Mouse (Mus musculus) urinary bladder, adult 18-20 months (tissue): ENCODE results near the gene Cul3.
"Not testable (repeated sequence)": the region's sequence is repeated elsewhere in the genome, so short reads cannot be mapped to it uniquely, and the experiment has no call there.

ENCODE experiments used
- DNase-seq, 2 experiments: peaks; one replicate each; pipeline ENCODE4 v3.0.0; 2022; ENCODE audit warnings: low spot score in 2 of 2, mixed read lengths in 2 of 2

Cul3 gene

DNA sequence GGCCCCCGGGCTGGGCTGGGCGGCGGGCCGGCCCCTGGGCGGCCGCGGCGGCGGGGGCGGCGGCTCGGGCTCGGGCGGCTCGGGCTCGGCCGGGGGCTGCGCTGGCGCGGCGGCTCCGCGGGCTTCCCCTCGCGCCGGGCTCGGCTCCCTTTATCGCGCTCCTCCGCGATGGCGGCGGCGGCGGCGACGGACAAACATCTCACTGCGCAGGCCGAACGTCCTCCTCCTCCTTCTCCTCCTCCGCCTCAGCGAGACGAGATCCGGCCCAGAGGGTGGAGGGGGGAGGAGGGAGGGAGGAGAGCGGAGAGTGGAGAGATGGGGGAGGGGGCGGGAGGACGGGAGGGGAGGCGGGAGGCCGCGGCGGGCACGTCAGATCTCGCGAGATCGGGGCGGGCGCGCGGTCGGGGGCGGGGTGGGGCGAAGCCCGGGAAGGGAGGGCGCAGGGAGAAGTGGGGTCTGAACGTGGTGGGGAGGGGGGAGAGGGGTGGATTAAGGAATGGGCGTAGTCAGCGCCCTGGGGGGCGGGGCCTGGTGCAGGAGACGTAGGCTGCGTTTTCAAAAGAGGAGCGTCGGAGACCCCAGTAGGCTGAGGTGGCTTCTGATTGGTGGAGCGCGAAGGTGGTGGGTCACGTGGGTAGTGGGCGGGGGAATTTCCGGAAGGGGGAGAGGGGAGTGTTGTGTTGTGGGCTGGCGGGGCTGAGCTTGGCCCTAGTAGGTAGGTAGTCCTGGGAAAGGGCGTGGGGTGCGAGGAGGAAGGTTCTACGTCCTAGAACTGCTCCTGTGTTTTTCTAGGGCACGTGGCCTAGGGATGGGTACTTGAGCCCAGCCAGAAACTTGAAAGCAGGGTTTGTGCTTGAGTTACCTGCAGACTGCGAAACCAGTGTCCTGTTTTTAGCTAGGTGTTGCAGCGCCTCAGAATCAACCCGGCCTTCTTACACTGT, at the start of gene Cul3:
TSS of gene Cul3 (minus strand) at position 45 of the 941 bp plus-strand sequence.
- DNase-seq = peak; percentile 87 to 93

DNA sequence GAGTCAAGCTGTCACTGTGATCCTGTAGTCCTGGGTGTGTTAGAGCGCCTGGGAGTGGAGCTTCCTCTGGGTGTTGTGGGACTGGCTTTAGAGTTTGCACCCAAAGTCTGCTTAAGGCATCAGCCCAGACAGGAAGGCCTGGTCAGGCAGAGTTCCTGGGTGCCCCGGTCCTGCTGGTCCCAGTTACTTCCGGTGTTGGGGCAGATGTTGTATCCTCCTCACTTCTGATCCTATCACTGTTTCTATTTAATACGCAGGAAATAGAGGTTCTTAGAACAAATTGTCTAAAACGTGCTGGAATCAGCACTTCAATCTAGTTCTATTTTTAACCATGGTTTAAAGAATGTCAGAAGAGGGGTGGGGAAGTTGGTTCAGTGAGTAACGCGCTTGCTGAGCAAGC, 49.2 kb upstream of the Cul3 start:
- DNase-seq = no peak

DNA sequence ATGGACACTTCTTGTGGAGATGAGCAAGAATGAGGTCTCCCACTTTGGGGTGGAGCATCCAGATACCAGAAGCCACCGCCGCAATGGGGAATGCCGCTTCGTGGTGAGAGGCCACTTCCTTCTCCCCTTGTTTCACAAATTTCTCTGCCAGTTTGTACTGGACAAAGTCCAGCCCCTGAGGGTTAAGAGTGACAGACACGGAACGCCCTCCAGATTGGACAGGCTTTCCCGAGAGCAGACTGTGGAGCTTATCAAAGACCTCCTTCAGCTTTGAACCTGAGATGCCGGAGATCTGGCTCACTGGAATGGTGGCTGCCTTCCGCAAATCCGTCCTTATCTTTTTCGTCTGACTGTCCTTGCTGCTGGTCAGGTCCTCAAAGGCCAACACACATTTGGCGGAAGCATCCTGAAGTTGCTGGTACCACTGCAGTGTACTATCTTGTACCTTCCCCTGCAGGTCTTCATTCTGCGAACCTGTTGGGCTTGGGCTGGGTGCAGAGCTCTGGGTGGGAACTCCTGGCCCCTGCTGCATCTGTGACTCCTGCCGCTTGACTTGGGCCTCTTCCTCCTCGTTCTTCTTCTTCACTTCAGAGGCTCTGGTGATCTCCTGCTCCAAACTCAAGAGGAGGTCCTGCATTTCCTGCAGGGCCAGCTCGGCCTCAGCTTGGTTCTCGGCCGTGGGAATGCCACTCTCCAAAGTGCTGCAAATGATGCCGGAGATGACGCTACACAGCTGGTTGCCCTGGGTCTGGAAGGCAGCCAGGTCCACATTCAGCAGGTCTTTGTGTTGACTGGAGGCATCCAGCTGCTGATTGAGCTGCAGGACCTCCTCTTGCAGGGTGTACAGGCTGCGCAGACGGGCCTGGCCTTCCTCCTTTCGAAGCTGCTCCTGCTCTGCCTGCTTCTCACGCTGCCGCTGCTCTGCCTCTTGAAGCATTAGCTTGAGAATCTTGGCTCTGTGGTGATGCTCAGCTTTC, 43.6 kb upstream of the Cul3 start:
- no peak for DNase-seq

DNA sequence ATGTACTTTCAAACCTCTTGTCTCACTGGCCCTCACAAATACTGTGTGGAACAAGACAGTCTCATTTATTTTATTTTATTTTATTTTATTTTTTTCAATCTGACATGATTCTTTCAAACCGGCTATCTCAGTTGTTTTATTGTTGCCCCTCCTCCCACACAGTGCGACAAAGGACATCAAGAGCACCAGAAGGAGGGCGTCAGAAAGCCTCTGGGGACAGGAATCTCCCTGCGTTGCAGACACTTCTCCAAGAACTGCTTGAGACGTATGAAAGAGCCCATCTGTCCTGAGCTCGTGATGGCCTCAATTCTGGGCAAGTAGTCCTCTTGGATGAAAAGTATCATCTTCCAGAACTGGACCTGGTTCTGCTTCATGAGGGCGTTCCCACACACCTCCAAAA, 42.6 kb upstream of the Cul3 start:
- no peak for DNase-seq

DNA sequence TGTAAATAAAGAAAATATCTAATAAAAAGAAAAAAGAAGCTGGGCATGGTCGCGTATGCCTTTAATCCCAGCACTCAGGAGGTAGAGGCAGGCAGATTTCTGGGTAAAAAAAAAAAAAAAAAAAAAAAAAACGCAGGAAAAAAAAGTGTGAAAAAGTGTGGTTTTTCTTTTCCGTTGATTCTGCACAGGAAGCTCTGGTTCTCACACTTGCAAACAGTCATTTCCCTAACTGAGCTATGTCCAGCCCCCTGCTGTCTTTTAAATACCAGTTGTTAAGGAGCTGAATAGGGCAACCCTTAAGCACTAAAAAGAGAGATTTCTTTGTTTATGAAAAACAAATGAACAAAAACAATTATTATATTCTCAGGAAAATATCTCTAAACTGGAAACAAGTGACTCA, 41.0 kb upstream of the Cul3 start:
- no peak for DNase-seq

DNA sequence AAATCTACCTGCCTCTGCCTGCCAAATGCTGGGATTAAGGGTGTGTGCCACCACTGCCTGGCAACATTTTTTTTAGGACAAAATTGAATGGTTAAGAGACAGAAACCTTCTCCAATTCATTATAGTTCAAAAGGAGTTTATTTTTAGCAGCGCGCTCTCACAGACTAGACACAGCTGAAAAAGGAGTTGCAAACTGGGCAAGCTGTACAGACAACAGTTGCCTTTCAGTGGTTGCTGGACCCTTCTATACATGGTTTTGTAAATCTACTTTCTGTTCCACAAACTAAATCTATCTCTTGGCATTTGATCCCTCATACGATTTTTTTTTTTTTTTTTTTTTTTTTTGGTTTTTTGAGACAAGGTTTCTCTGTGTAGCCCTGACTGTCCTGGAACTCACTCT, 31.7 kb upstream of the Cul3 start:
- no peak for DNase-seq

DNA sequence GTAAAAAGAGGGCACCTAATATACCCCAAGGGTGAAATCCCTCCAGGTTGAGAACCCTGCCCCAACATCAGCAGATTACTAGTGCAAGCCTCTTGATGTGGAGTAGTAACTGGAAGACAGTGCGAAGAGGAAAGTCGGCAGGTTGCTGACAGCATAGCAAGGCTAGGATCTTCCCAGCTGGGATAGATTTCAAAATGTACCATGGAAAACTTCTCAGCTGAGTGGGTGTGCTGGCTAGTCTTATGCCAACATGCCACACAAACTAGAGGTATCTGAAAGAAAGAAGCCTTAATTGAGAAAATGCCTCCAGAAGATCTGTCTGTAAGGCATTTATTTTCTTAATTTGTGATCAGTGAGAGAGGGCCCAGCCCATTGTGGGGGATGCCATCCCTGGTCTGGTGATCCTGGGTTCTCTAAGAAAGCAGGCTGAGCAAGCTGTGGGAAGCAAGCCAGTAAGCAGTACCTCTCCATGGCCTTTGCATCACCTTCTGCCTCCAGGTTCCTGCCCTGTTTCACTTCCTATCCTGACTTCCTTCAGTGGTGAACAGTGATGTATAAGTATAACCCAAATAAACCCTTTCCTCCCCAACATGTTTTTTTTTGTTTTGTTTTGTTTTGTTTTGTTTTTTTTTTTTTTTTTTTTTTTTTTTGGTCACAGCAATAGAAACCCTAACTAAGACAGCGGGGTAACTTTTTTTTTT, 31.1 kb upstream of the Cul3 start:
- DNase-seq = no peak

DNA sequence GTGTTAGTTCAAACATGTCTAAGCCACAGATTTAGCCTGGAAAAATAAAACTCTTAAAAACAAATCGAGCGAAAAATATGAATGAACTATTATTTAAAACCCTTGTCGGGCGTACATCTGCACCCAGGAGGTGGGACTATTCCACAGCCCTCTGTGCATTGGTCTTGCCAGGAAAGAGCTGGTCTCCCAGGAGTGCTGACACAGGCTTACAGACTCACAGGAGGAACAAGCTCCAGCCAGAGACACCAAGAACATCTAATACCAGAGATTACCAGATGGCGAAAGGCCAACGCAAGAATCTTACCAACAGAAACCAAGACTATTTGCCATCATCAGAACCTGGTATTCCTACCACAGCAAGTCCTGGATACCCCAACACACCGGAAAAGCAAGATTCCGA, 23.2 kb upstream of the Cul3 start:
- DNase-seq = no peak

DNA sequence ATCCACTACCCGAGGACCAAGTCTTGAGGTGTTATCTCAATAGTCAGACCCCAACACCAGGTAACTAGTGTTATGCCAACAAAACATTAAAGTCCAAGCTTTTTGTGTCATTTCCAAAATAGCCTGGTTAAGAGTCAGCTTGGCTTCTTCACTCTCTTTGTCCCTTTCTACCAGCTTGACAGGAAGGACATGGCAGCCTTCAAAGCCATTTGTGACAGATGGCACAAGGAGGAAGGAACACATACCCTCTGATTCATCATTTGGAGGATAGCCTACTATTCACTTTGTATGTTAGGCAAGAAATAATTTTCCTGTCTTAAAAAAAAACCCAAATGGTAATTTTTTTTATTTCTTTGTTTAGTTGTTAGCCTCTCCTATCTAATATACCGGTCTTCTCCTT, 22.7 kb upstream of the Cul3 start:
- DNase-seq = no peak

DNA sequence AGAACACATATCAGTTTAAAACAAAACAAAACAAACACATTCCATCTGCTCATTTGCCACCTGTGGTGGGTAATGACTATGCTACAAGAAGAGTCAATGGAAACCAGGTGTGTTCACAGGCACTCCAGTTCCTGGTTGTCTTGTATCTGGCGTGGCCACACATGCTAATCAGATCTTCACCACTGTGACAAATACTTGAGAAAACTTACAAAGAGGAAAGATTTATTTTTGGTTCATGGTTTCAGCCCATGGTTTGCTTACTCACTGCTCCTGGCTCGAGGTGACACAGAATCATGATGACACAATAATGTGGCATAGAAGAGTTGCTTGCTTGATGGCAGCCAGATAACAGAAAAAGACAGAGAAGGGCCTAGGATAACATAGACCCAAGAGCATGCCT, 22.1 kb upstream of the Cul3 start:
- no peak for DNase-seq

DNA sequence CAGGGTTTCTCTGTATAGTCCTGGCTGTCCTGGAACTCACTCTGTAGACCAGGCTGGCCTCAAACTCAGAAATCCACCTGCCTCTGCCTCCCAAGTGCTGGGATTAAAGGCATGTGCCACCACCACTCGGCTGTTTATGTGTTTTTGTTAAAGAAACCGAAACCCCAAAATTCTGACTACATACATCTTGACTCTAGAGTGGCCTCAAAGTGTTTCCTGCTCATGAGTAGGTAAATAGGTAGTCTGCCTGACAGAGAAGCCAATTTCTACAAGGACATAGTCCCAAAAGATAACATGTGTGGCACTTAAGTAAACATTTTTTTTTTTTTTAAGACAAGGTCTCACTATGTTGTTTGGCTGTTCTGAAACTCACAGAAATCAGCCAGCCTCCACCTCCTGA, 21.5 kb upstream of the Cul3 start:
- not testable (repeated sequence) for DNase-seq

DNA sequence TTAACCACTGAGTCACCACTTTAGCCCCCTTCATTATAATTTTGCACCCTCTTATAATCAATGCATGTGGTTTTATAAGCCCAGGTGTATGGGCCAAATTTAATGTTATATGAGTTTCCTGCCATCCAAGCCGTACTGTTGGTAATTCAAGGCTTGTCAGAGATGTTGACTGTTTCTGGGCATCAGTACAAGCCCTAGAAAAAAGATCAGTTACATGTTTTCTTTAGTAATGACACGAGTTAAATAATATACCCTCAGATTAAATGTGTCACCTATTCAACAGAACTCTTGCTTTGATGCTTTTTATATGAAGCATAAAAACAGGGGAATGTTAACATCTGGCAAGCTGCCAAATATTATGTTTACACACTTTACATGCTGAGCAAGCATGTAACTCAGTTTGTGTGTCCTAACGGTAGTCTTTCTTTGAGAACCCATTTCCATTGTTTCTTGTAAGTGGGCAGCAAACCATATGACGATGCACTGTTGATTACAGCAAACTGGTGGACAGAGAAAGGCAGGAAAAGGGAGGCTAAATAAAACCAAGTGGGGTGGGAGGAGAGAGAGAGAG, 19.8 kb upstream of the Cul3 start:
- no peak for DNase-seq

DNA sequence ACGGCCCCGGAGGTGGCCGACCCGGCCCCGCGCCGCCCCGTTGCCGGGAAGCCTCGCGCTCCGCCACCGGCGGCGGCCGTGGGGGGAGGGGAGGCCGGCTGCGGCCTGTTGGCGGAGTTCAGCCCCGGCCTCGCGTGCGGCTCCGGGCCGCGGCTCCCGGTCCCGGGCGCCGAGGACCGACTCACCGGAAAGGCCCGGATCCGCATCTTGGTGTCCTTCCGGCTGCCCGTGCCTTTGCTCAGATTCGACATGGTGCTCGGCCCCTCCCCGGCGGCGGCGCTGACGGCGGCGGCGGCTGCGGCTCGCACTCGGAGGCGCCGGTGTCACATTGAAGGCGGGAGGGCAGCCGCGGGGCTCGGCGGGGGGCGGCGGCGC, 232 bp downstream of the Cul3 start:
- DNase-seq = peak; percentile 53 to 70

DNA sequence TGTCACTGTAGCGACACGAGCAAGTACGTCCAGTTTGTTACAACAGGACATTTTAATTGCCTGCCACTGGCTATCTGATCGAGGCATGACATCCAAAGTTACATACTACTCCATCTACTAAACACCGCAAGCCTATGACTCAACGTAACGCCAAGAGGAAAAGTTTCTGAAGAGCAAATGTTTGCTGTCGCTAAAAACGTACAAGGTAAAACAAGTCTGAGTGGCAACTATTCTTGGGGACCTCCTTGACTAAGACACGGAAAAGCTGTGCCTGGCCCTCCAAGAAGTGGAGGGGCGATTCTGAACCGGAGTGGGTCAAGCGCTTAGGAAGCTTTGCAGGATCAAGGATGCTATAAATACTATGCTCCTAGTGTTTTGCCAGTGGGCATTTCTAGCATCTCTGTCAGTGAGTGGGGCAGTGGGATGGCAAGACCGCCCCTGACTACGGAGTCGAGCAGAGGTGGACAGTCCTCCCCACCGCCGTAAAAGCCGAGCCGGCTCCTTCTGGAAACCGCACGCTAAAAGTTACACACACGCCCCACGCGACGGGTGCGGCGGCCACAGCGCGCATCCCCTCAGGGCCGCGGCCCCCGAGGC, 757 bp downstream of the Cul3 start:
- peak; percentile 10 to 31 for DNase-seq

DNA sequence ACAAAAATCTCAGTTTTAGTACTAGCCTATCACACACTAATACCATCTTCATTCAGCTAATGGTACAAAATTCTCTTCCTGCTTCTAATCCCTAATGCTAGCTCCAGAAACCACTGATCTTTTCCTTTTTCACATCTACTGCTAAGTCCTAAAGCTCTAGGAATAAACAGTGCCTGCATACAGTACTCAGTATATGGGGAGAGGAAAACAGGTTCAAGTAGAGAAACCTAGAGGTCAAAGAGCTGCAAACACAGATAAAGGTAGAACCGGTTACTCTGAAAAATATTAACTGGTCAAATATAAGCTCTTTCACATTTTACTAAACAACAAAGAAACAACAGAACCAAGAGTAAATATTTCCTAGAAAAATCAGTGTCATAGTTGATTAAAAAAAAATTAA, 1.9 kb downstream of the Cul3 start:
- no peak for DNase-seq

DNA sequence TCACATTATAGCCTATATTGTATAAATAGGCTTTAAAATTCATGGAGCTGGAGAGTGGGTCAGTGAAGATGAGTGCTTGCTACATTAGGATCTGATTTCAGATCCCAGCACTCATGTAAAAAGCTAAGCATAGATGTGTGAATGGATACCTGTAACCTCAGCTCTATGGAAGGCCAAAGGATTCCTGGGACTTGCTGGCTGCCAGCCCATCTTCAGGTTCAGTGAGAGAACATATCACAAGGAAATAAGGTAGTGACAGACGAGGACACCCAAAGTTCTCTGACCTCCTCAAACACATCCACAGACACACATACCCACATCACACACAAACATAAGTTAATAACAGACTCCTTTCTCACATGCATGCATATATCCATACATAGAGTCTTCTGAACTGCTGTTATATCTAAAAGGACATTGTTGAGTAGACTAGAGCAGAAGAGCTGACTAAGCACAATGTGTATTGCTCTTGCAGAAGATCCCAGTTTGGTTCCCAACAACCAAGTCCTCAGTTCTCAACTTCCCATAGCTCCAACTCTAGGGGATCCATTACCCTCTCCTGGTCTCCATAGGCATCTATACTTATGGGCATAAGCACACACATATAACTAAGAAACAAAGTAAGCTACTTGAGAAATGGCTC, 4.4 kb downstream of the Cul3 start:
- DNase-seq = no peak

DNA sequence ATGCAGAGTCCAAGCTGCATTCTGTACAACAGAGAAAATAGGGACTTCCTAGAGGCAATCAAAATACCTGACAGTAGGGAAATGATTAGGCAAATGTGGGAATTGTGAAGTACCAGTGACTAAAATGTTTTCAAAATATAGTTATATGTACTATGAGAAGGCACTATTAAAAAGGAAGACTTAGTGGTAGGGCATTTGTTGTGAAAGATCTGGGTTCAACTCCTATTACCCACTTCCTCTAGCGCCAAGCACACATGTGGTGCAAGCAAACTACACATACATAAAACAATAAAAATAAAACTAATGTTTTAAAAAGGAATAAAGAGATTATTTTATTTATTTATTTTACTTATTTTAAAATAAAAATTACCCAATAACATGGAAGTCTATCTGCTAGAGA, 5.2 kb downstream of the Cul3 start:
- no peak for DNase-seq

DNA sequence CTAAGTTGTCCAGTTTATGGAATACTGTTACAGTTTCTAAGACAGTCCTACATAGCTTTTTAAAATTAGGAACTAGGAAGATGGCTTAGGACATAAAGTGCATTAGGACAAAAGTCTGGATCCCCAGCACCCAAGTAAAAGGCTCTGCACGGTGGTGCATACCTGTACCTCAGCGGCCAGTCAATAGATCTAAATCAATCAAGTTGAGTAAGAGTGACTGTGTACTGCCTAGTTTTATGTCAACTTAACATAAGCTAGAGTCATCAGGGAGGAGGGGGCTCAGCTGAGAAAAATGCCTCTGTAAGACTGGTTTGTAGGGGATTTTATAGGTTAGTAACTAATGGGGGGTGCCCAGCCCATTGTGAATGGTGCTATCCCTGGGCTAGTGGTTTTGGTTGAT, 9.3 kb downstream of the Cul3 start:
- no peak for DNase-seq

DNA sequence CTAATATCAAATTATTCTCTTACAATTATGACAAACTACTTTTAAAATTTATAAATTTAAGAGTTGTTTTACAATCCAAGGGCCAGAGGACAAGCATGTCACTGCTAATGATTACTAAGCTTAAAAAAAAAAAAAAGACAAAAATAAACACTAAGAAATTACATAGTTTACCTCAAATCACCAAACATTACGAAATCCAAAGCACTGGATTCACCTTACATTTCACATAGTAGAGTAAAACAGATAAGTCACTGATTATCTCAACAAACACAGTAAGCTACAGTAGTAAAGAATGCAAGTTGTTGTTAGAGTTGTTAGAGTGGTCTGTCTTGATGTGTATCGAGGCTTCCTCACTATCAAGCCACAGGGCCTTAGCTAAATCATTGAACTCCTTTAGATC, 14.5 kb downstream of the Cul3 start:
- no peak for DNase-seq

DNA sequence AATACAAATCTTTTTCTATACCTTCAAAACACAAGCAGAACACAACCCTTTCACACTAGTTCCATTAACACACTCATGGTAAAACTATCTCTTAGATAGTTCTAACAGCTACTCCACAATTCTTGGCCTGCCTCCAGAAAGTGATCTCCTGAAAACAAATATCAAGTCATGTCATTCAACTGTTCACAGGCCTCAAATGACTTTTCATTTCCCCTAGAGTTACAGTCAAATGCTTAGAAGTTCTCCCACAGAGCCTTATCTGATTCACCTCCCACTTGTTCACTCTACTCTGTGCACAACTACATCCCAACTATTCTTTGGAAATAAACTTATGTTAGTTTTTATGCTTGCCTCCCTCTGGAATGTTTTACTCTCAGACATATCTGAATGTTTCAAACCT, 15.9 kb downstream of the Cul3 start:
- DNase-seq = no peak

DNA sequence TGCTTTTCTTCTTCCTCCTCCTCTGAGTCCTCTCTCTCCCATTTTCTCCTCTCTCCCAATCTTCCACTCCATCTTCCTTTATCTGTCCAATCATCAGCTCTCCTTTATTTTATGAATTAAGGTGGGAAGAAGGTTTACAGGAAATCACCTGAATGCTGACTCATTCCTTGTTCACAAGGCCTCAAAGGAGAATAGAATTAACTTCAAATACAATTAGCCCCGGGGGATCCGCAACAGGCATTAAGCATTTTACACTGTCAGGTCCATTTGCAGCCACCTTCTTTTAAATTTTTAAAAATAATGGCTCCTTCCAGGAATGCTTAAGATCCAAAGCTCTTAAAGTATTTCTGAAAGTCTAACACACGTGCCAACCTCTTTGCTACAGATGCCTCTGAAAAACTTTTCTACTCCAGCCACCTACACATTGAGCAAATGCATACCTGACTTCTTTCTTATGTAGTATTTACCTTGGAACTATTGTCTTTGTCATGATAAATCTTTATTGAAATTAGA, 24.7 kb downstream of the Cul3 start:
- DNase-seq = no peak
